Mouse (Mus musculus): ENCODE measurements around the gene Dpysl5.

Gene Dpysl5

DNA sequence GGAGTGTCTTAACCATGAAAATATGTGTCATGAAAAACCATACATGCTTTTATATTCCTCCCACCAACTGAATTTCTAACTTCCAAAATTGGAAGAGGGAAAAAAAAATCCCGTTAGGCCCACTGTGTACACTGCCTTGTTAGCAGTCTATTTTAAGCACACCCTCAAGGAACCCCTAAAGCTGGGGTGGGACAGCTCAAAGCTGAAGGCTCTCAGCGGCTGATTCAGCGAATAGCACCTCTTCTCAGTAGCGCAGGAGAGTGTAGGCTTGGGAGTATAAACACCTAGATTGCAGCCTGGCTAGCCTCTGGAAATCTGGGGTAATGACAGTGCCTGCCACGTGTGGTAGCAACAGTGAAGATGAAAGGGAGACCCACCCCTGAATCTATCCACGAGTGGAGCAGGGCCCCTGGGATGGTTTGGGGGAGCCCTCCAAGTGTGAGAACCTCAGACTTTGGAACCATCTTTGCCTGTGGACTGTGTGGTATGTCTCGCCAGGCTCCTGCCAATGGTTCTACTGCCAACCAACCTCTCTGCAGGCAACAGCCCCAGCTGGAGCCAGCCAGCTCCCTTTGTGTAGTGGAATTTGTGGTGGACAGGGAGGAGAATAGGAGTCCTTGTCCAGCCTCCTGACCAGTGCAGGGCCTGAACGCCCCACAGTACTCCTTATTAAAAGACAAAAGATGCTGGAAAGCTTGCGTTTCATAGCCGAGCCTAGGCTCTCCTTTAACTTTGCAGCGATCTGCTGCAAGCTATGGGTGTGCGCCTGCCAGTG is 54.4 kb downstream of the Dpysl5 start:
- no peak for DNase-seq (ENCODE audit: low spot score in 2 of 2)

DNA sequence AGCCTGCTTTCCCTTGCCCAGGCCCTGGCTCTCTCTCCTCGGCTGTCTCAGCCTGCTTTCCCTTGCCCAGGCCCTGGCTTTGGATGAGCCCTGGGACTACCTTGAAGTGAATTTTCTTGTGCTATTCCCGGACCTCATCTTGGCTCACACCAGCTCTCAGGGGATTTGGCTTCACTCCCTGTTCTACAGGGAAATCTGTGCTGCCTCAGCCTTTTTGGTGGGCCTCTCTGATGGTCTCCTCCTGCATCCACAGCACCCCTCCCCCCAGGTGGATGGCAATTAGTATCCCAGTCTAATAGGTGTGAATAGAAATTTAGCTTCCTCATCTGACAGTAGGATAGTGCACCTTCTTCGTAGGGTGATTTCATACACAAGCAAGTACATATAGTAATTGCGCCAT is 56.7 kb downstream of the Dpysl5 start:
- DNase-seq (ENCODE audit: low spot score in 2 of 2): no peak

DNA sequence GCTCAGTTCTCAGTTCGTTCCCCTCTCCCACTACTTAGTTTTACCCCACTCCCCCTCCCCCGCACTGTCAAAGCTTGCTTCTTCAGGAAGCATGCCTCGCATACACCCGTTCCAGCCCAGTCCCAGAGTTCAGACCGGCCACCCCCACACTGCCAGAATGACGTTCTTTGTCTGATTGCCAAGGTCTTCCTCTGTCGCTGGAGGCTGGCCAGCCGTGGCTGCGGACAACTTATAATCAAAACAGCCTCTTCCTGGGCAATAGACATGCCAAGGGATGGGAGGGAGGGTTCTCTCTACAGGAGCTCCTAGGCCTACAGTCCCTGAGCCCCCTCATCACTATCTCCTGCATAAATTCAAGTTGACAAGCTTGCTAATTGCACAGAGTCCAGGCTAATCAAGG is 57.2 kb downstream of the Dpysl5 start:
- no peak for DNase-seq (ENCODE audit: low spot score in 2 of 2)

- no peak for DNase-seq (ENCODE audit: low spot score in 2 of 2)
Measured at GRCm38 (mm10) chr5:30769075-30769474, 57.7 kb downstream of the Dpysl5 start.

DNA sequence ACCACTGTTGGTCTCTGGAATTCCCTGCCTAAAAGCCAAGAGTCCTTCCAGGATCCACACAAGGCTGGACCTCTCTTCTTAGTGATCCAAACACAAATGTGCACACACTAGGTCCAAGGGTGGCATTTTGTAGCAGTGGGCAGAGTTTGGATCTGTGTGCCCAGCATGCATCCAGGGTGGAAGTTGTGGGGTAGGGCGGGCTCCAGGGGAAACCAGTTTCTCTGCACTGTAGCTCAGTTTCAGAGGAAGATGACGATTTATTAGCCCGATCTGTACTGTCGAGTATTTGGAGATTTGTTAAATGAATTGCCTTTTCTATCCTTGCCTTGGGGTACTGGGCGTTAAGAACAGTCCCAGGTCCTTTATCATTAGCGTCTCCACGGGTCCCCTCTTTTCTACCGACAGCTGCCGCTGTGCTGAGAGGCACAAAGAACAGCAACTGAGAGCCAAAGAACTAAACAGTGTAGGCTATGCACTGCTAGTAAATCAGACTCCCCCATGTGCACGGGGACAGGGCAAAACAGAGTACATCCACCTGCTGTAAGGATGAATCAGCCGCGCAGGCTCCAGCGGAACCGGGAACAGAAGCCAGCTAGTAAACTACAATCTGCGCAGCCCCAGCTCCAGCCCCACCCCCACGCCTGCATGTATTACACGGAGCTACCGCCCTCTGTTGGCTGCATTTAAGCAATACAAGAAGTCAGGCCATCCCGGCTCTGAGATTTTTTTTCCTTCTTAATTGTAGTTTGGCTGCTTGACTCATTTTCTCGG is 63.4 kb downstream of the Dpysl5 start:
- peak; percentile 59 to 77 for DNase-seq (ENCODE audit: low spot score in 2 of 2)

GRCm38 (mm10) chr5:30780699-30781098 is 69.3 kb downstream of the Dpysl5 start:
- DNase-seq (ENCODE audit: low spot score in 2 of 2): no peak

GRCm38 (mm10) chr5:30781147-30781546 is 69.8 kb downstream of the Dpysl5 start:
- DNase-seq (ENCODE audit: low spot score in 2 of 2): no peak

- no peak for DNase-seq (ENCODE audit: low spot score in 2 of 2)
Measured at GRCm38 (mm10) chr5:30787381-30787780, 76.0 kb downstream of the Dpysl5 start.

GRCm38 (mm10) chr5:30790047-30790446 is 78.7 kb downstream of the Dpysl5 start:
- no peak for DNase-seq (ENCODE audit: low spot score in 2 of 2)

DNA sequence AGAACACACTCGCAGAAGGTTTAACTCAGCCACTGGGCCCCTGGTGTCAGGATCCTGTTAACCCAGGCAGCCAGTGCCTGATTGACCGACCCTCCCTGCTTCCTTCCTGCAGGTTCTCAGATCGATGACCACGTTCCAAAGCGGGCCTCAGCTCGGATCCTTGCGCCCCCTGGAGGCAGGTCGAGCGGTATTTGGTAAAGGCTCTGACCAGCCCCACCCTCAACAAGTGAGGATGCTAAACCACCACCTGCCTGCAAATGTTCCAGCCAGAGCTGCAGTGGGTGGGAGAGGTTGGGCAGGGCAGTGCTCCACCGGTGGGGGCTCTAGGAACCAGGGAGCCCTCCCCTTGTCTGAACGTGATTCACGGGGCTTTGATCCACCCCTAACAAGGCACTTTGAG is 84.8 kb downstream of the Dpysl5 start:
- peak; percentile 58 to 73 for DNase-seq (ENCODE audit: low spot score in 2 of 2)

DNA sequence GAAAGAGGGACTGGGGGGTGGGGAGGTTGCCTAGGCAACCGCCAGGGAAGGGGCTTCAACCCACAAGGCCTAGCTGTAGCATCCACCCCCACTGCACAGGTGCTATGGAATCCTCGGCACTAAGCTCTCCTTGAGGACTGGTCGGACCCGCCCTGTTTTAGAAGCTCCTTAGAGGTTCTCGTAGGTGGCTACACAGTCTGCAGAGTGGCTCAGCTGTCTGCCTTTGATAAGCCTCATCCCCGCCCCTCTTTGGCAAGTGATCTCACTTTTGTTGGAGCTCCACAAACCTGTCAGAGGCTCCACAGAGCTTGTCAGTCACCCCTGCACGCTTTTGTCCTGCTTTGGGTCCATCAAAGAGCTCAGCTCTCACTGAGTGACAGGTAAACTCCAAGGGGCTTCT is 86.1 kb downstream of the Dpysl5 start:
- DNase-seq (ENCODE audit: low spot score in 2 of 2): no peak

GRCm38 (mm10) chr5:30797982-30798381 is 86.6 kb downstream of the Dpysl5 start:
- no peak for DNase-seq (ENCODE audit: low spot score in 2 of 2)

DNA sequence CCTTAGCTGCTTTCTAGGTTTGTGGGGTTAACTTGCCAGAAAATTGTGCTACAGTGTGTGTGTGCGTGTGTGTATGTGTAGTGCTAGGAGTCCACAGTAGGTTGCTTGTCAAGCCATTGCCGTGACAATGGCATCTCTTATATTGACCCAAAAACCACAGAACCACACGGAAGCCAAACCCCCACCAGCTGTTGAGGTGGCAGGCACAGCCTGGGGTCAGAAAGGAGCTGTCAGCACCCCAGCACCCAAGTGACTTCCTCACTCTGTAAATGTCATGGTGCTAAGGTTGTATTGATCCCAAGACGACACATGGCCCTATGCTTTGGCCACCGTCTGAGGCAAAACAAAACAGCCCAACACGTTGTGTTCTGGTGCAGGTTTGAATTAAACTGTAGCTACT is 87.6 kb downstream of the Dpysl5 start:
- DNase-seq (ENCODE audit: low spot score in 2 of 2): no peak

DNA sequence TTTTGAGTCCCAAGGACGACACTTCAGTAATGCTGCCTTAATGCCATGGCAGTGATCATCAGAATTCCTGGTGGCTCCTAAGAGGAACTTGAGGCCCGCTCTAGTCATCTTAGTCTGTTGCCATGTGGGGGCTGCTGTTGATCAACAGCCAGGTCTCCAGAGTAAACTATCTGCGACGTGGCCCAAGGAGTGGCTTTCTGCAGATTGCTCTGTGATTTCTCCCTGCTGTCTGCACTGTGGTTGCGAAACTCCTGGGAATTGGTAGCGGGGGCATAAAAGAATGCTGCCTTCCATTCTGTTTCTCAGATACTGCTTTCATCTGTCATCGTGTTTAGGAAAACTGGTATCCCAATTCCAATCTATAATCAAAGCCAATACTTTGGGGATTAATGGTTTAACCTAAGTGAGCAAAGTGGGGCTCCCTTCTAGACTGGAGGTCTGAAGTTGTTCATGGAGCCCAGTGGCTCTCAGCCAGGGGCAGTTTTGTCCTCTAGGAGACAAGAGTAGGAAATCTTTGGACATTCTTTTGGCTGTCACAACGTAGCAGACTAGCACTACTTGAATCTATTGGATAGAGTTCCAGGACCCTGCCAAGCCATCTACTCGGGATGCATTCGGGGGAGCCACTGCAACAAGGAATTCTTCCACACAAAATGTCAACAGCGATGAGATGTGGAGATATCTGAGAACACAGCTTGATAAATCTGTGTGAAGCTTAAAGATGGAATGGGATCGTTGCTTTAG is 91.5 kb downstream of the Dpysl5 start:
- DNase-seq (ENCODE audit: low spot score in 2 of 2): no peak

DNA sequence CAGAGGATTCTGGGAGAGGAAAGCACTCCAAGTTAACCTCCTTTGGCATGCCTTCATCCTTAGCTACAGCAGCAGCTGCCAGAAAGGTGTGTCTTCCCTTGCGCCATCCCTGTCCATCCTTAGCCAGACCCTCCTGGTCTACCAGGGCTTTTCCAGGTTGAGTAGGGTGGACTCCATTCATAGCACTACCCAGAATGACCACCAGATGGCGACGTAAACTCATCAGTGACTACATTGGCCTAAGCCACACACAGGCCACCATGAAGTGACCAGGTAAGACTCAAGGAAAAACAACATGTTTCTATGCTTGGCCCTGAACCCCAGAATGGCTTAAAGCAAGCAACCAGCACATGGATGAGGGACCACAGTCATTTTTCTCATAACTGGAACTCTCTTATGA is 94.7 kb downstream of the Dpysl5 start:
- DNase-seq (ENCODE audit: low spot score in 2 of 2): peak; percentile 80 to 84

- DNase-seq (ENCODE audit: low spot score in 2 of 2): peak; percentile 89 to 90
Measured at GRCm38 (mm10) chr5:30814424-30815119, 103.2 kb downstream of the Dpysl5 start, which contains the start of gene Mapre3. Gene Mapre3, plus strand, starts transcription at chr5:30814641.

DNA sequence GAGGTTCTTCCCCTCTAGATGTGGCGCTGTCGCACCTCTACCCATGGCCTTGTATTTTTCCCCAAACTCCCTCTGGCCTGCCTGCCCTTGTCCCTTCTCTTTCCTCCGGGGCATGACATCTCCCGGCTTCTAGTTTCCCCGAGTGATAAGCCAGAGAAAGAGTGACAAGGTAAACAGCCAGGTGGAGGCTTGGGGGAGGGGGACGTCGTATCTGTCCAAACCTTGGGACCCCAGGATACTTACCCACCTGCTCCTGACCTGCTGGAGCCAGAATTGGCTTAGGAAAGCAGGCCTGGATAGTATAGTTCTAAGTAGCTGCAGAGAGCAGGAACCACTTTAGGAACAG is 103.7 kb downstream of the Dpysl5 start:
- no peak for DNase-seq (ENCODE audit: low spot score in 2 of 2)

DNA sequence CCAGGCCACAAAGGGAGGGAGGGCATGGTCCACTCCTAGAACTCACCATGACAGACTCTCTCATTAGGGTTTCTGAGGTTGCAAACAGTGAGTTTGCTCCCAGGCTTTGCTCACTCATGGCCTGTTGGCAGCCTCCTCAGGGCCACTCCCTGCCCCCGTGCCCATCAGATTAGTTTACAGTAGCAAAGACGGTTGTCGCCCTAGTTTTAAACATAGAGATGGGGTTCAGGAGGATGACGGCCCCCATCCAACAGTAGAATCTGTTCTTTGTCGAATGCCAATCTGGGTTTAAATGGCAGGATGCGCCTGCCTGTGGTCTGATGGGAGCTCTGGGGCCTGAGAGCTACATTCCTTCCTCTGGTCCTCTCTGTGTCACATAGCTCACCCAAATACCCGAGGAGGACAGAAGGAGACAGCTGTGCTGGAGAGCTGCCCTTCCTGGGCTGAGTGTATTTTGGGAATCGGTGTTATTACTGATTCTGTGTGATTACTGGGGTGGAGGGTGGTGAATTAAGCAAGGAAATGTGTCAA is 105.0 kb downstream of the Dpysl5 start:
- no peak for DNase-seq (ENCODE audit: low spot score in 2 of 2)

- no peak for DNase-seq (ENCODE audit: low spot score in 2 of 2)
Measured at GRCm38 (mm10) chr5:30818758-30819309, 107.5 kb downstream of the Dpysl5 start.

- DNase-seq (ENCODE audit: low spot score in 2 of 2): no peak
Measured at GRCm38 (mm10) chr5:30822689-30823088, 111.3 kb downstream of the Dpysl5 start.

- no peak for DNase-seq (ENCODE audit: low spot score in 2 of 2)
Measured at GRCm38 (mm10) chr5:30823091-30823490, 111.7 kb downstream of the Dpysl5 start.
